Mouse (Mus musculus) neutrophil, adult 5-6 weeks (primary cell): Measurements from ENCODE around the gene Clca4a. TPM values are rescaled to one million over a fixed set of nuclear protein-coding genes. Genes with fewer than 3 reads are reported as not detected.

ENCODE experiments used
- total RNA-seq: library from RNA; stranded (forward); fragments of 200-1000 nt; gene quantifications from 2 replicates; pipeline ENCODE4 v1.2.3, GENCODE M21; 2017

The Clca4a gene
- total RNA-seq, 1 experiment from 2014 or later = 0.35 TPM

Other genes with a start within 250 kb of the Clca4a start
- gene Clca3a1, start 214.1 kb downstream of the Clca4a start, total RNA-seq = 0.47 and 0.98 TPM in 2 replicates
- gene Clca3a2, start 155.6 kb downstream of the Clca4a start, total RNA-seq = 0.12 TPM in 1 of 2 replicates, not detected in the other
- gene Clca3b, start 125.7 kb downstream of the Clca4a start, total RNA-seq = 2.1 and 2.3 TPM in 2 replicates
- gene Clca4b, start 42.5 kb downstream of the Clca4a start, total RNA-seq = 0.25 TPM in 1 of 2 replicates, not detected in the other
- gene Clca1, start 57.7 kb upstream of the Clca4a start, total RNA-seq = not detected in 2 replicates
- gene Clca2, start 124.4 kb upstream of the Clca4a start, total RNA-seq = not detected in 2 replicates
- 20.5 and 22.7 TPM in 2 replicates for gene Odf2l, start 143.5 kb upstream of the Clca4a start, total RNA-seq